Mouse (Mus musculus) granulocyte monocyte progenitor cell, adult 5-6 weeks (primary cell): Measurements from ENCODE around the gene Bhlhe41. TPM values are rescaled to one million over a fixed set of nuclear protein-coding genes. Genes with fewer than 3 reads are reported as not detected.

Source experiments
- ATAC-seq: replicated peaks from 2 replicates; pipeline ENCODE4 v1.8.0; 2016; ENCODE audit warnings: mild to moderate bottlenecking, moderate TSS enrichment, inconsistent platforms; ENCODE audit not compliant: poor library complexity, severe bottlenecking
- total RNA-seq, 2 experiments: library from RNA; stranded (forward) in 1 of 2; stranded (reverse) in 1 of 2; fragments of 200-712, 200-1000 nt in 1 of 2; fragments of >200 nt in 1 of 2; fragmentation: Nextera tagmentation in 1 of 2; gene quantifications; 2 replicates each; pipeline ENCODE4 v1.2.3; 2014 to 2017

Bhlhe41 gene
- total RNA-seq (2014; fragmentation: Nextera tagmentation) (not detected in 2 replicates), total RNA-seq (2017) (not detected in 2 replicates)

GRCm38 (mm10) chr6:145865289-145865885, at the start of gene Bhlhe41:
TSS of gene Bhlhe41 (minus strand) at chr6:145865558.
- ATAC-seq: peak; percentile 21; the same call in 1 of the 2 replicates

DNA sequence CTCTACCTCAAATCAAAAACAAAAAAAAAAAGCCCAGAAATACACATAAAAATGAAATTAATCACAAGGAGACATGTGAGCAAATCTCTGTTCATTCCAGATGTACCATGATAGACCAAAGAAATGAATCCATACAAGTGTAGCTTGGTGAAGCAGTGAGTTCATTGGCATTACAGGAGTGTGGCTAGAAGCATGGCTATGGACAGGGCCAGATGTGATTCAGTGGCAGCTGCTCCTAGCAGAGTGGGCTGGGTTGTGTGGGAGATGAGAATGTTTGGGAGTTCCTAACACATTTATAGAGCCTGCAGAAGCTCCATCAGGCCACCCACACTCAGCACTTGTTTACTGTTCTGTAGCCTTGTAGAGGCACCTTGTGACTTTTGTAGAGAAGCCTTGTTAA, 46.9 kb upstream of the Bhlhe41 start:
- no peak for ATAC-seq

DNA sequence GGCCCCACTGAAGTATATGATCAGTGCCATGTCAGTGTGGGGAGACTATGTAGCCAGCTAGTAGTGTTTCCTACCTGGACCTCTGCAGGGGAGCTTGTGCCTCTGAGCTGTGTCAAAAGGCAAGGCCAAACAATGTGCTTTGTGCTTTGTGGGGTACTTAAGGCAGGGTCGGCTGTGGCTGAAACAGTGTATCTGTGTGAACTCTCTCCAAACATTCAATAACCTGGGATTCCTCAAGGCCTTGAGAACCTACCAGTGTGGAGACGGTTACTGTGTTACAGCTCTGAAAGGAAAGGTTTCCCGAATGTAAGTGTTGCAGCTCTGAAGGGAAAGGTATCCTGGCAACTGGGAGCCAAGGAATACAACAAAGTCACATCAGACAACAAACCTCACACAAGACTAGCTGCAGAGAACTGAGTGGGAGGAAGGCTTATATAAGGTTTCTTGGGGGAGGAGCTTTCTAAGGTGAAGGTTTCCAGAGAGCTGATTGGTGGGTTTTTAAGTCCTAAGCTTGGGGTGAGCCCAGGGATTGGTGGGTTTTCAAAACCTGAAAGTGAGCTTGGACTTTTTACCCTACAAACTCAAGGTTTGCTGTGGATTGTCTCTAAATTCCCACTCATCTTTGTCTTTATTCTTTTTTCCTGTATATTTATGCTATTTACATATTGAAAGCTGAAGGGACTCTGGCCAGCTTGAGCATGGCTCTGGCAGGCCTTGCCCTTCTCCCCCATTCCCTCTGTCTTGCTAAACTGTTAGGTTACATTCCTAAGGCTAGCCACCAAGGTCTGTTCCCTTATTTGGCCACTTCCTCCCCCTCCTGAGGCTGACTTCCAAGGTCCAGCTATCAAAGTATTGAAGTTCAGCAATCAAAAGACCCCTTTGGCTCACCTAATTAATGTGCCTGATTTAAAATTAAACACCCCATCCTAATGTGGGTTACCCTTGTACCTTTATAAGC, 45.4 kb upstream of the Bhlhe41 start:
- ATAC-seq: no peak

- ATAC-seq: peak; percentile 79
Measured at GRCm38 (mm10) chr6:145909943-145910342, 44.6 kb upstream of the Bhlhe41 start.

DNA sequence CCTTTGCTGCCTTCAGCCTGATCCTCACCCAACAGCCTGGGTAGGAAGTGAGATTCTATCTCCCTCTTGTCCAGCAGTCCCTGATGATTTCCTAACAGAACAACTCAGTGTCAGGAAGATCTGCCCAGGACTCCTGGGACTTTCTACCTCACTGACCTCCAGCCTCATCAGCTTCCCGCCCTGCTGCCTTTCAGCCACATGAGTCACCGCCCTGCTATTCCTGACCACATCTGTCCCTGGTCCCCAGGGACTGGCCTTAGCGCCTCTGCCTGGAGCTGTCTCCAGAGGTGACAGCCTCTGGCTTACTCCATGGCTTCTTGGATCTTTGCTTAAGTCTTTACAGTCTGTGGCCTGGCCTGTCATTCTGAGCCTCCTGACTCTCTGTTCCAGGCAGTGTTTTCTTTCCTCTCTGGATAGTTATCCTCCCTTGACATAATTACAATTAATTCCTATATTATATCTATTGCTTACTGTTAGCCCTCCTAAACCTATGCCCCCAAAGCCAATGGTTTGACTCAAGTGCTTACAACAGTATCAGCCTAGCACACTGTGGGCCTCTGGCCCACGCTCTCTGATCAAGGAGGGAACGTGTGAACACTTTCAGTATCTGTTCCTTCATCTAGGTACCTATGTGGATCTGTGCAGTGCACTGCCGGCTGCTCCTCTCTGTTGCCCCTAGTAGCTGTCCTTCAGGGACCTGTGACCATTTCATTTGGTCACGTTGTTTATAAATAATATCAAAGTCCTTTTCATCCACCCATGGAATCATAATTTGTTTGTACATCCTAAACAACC, 40.9 kb upstream of the Bhlhe41 start:
- no peak for ATAC-seq

DNA sequence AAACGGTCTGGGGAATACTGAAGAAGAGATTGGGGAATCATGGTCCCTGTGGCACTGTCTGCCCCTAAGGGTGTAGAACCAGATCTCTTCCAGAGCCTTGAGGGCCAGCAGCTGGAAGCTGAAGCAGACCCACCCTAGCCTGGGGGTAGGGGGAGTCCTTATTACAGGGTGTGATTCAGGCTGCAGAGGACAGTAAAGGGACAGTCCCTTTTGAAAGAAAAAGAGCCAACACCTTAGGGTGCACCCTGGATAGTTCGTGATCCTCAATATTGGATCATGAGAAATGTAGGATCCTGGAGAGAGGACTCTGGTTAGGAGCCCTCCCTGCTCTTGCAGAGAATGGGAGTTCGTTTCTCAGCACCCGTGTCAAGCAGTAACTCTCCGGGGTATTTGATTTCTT, 39.3 kb upstream of the Bhlhe41 start:
- ATAC-seq: no peak

- no peak for ATAC-seq
Measured at GRCm38 (mm10) chr6:145904169-145904568, 38.8 kb upstream of the Bhlhe41 start.

DNA sequence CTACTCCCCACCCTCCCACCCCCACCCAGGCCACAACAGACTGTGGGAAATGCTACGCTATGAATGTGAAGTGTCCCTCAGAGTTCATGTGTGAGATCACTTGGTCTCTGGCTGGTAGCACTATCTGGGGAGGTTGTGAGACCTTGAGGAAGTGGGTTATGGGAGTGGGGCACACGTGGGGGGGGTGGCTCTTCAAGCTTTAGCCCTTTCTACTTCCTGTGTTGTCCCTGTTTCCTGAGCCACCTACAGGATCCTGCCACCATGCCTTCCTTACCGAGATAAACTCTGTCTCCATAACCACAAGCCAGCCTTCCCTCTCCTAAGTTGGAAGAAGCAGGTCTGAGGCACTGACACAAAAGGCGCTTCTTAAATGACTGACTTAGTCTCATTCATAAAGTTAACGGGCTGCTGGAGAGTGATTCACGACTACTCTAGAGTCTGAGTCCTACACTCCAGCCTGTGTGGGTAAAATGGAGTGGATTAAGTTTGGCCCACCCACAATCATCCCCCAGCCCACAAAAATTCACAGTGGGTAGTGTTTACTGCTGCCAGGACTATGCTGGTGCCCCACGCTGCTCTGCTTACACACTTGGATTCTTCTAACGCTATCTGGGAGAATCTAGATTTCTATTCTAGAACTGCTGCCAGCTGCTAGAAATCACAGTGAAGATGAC, 29.4 kb upstream of the Bhlhe41 start:
- peak; percentile 74 for ATAC-seq

DNA sequence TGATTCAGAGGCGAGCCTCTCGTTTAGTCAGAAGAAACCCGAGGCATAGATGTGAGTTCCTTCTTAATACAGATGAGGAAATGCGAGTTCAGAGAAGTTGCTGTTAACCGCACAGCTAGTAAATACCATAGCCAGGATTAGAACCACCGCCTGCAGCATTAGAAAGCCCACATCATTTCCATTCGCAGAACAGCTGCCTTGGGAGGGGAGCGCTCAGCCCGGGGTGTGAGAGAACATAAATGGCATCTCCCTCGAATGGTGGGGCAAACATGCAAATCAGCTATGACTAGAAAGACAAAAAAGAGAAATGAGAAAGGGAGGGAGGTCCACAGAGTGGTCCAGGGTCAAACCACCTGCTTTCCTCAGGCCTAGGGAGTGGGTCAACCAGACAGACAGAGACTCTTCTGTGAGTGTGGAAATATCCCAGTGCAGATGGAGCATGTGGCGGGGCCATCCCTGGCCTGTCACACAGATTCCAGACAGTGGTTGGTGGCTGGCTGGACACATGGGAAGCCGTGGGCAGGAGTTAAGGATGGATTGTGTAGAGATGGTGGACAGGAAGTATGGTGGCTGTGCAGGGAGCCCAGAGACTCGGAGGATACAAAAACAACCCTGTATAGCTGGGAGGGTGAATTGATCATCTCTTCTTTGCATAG, 28.1 kb upstream of the Bhlhe41 start:
- ATAC-seq: peak; percentile 65

DNA sequence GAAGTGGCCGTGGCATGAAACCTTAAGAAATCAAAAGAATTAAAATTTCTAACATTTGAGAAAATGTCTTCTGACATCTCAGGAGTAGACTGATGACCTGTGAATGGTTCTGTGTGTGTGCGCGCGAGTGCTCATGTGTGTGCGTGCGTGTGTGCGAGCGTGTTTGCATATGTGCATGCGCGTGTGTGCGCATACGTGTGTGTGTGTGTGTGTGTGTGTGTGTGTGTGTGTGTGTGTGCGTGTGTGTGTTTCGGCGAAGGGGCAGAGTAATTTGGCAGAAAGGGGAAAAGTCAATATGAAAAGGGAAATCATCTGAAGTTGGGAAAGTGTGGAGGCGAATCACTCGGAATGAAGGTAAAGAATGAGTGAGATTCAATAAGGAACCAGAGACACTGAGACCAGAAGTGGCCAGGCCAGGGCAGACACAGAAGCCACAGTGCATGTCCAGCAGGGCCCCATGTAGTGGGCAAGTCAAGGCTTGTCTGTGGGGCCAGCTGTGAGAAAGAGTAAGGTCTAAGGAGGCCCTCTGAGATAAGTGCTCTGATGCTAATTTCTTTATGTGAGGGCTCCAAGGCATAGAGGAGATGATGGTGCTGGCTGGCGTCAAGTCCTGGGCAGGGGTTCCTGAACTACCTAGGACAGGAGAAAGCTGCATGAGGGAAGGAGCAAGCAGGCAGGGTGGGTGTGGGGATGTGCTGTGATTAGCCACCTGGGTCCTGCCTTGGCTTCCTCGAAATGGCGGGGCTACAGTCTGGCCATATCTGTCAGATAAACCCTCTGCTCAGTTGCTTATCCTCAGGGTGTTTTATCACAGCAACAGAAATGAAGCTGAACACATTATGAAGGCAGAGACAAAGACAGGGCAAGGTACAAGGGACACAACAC, 27.3 kb upstream of the Bhlhe41 start:
- ATAC-seq: no peak

DNA sequence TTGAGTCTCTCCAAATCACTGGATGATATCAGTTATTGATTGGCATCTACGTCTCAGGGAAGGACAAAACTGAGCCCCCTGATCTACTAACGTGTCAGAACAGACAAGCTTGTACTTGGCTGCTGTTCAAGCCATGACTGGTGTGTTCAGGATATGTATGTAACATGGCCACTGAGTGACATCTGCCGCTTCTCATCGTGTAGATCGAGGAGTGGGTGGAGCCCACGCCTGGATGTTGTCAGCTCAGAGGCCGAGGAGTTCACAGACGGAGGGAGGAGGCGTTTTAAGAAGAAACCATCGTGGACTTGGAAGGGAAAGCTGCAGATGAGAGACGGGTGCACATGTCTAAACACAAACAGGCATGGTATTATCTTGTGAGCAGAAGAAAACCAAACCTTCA, 26.6 kb upstream of the Bhlhe41 start:
- ATAC-seq: no peak

DNA sequence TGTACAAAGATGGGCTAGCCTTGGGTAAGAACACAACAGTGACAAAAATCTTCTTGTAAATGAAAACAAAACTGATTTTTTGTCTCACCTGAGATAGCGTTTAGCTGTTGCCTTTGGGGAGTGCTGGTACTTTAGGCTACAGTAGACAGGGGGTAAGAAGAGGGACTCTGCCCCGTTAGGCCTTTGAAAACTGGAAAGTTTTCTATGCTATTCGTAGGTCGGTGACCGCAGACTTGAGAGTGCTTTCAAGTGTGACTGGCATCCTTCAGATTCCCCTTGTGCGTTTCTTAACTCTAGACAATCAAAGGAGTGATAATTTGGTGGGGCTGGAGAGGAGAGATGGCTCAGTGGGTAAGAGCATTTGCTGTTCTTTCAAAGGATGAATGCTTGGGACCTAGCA, 22.4 kb upstream of the Bhlhe41 start:
- no peak for ATAC-seq

- no peak for ATAC-seq
Measured at GRCm38 (mm10) chr6:145886277-145886676, 20.9 kb upstream of the Bhlhe41 start.

DNA sequence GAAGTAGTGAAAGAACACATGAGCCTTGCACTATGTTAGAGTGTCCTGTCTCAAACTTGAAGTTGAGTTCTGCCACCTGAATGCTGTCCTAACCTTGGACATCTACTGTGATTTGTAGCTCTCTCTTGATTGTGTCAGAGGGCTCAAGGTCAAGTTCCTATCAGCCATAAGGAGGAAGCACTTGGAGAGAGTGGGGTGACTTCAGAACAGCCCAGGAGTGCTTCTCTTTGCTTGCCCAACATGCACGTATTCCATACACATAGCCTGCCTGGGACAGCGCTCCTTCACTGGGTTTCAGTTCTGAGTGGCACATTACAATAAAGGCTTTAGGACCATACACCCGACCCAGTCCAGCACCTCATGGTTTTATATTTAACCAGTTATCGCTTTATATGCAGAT, 19.7 kb upstream of the Bhlhe41 start:
- peak; percentile 28; the same call in 1 of the 2 replicates for ATAC-seq

DNA sequence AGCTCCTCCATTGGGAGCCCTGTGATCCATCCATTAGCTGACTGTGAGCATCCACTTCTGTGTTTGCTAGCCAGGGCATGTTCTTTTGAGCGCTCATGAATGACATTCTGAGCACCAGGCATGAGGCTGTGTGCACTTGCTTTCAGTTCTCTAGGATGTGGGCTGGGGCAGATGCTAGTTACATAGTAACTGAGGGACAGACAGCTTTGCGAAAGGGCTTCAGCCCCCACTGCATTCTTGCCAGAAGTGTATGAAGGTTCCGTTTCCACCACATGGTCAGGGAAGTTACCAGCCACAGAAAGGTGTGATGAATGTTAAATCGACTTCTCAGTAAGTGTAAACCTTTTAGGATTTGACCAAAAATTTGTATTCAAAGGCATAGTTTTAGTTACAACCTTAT, 18.3 kb upstream of the Bhlhe41 start:
- ATAC-seq: peak; percentile 91

DNA sequence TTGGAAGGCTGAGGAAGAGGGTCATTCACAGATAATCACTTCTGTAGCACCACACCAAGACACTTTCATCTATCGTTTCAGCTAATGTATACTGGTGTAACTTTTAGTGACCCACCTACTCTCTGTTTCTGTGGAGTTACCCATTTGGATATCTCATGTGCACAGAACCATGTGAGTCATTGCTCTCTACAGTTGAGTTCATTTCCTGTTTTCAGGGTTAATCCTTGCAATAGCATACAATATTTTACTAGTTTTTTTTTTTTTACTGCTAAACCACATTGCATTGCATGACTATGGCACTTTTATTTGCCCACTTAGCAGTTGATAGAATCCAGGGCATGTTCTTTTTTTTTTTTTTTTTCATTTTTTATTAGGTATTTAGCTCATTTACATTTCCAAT, 17.7 kb upstream of the Bhlhe41 start:
- ATAC-seq: peak; percentile 81

GRCm38 (mm10) chr6:145880609-145881008, 15.3 kb upstream of the Bhlhe41 start:
- no peak for ATAC-seq

GRCm38 (mm10) chr6:145876986-145877735, 11.8 kb upstream of the Bhlhe41 start:
- peak; percentile 88 for ATAC-seq
